Mouse (Mus musculus) frontal cortex, adult 2 months (tissue): Measurements from ENCODE around the gene Hspg2. TPM values are rescaled to one million over a fixed set of nuclear protein-coding genes. Genes with fewer than 3 reads are reported as not detected.

Source experiments
- DNase-seq, 2 experiments: peaks; one replicate each; pipeline ENCODE4 v3.0.0; 2022; ENCODE audit warnings: low spot score in 1 of 2; ENCODE audit errors: extremely low spot score in 1 of 2
- polyA plus RNA-seq: library from polyadenylated mRNA; depleted of rRNA; stranded (reverse); fragments of >200 nt; gene quantifications from 2 replicates; pipeline ENCODE4 v1.2.3, GENCODE M21; 2012; rRNA removed

Gene Hspg2
- polyA plus RNA-seq, 1 experiment = 4.0 TPM

GRCm38 (mm10) chr4:137609281-137609680 lies 140.7 kb downstream of the Hspg2 start:
- no peak for DNase-seq

DNA sequence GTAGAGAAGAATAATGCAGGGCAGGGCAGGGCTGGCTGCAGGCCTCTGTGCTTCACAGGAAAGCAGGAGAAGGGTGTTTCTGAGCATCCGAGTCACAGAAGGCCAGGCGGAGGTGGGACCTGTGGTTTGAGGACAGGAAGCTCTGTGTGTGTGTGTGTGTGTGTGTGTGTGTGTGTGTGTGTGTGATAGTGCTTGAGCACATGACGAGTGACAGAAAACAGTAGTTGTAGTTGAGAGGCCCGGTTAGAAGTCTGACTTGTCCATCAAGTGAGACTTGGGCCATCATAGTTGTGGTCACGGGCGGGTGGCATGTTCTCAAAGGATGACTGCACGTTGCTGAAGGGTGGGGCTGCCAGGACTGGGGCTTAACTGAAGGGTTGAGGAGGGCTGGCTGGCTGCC lies 141.1 kb downstream of the Hspg2 start:
- no peak for DNase-seq

GRCm38 (mm10) chr4:137610256-137610655 lies 141.7 kb downstream of the Hspg2 start:
- DNase-seq = no peak

Other genes starting within 250 kb of the Hspg2 start
- gene Wnt4, start 191.3 kb upstream of the Hspg2 start, polyA plus RNA-seq = 8.7 and 9.6 TPM in 2 replicates
- 419 and 422 TPM in 2 replicates for gene Cdc42, start 111.0 kb upstream of the Hspg2 start, polyA plus RNA-seq
- gene Cela3a, start 59.0 kb upstream of the Hspg2 start, polyA plus RNA-seq = not detected in 2 replicates
- 0.15 TPM in 1 of 2 replicates, not detected in the other for gene Cela3b, start 38.2 kb upstream of the Hspg2 start, polyA plus RNA-seq
- not detected in 2 replicates for gene 1700013G24Rik, start 15.5 kb upstream of the Hspg2 start, polyA plus RNA-seq
- gene Ldlrad2, start 105.8 kb downstream of the Hspg2 start, polyA plus RNA-seq = not detected in 2 replicates
- gene Usp48, start 125.0 kb downstream of the Hspg2 start, polyA plus RNA-seq = 171 and 180 TPM in 2 replicates
- gene Rap1gap, start 196.0 kb downstream of the Hspg2 start, polyA plus RNA-seq = 265 and 280 TPM in 2 replicates